Mouse (Mus musculus) lung, postnatal 0 days (tissue): ENCODE data around the gene Il20rb.

Source experiments
- CTCF ChIP-seq: IDR thresholded peaks from 2 replicates; pipeline ENCODE4 v1.5.1; 2016; ENCODE audit warnings: antibody characterized with exemption, mild to moderate bottlenecking
- EP300 ChIP-seq: IDR thresholded peaks from 2 replicates; pipeline ENCODE4 v1.6.1; 2016; ENCODE audit warnings: antibody characterized with exemption, mild to moderate bottlenecking, control low read depth

GRCm38 (mm10) chr9:100470228-100470627, 16.4 kb downstream of the Il20rb start:
- TF ChIP-seq EP300 (no peak), CTCF (no peak)
